Mouse (Mus musculus) bone marrow macrophage, adult 2 months (primary cell): ENCODE measurements around the gene 1700031F05Rik. TPM values are rescaled to one million over a fixed set of nuclear protein-coding genes. Genes with fewer than 3 reads are reported as not detected.
"Not testable (repeated sequence)": the region's sequence is repeated elsewhere in the genome, so short reads cannot be mapped to it uniquely, and the experiment has no call there.

ENCODE experiments used
- H3K27ac ChIP-seq: 2 replicates; pipeline ENCODE4 v1.5.1; 2012; ENCODE audit warnings: low read depth, low read length; ENCODE audit not compliant: insufficient read depth
- H3K4me1 ChIP-seq: 2 replicates; pipeline ENCODE4 v1.6.1; 2012; ENCODE audit warnings: low read length; ENCODE audit not compliant: control insufficient read depth, insufficient read depth
- H3K4me3 ChIP-seq: 2 replicates; pipeline ENCODE4 v1.5.1; 2012; ENCODE audit warnings: mild to moderate bottlenecking, low read length, moderate library complexity; ENCODE audit not compliant: insufficient read depth
- CTCF ChIP-seq: IDR thresholded peaks from 2 replicates; pipeline ENCODE4 v1.5.1; 2012; ENCODE audit warnings: low read depth, mild to moderate bottlenecking, low read length, moderate library complexity
- POLR2A ChIP-seq: IDR thresholded peaks from 2 replicates; pipeline ENCODE4 v1.6.1; 2012; ENCODE audit warnings: mild to moderate bottlenecking, low read depth, low read length, borderline replicate concordance
- polyA plus RNA-seq: library from polyadenylated mRNA; stranded (reverse); fragments of >200 nt; gene quantifications from 2 replicates; pipeline ENCODE4 v1.2.4, GENCODE M21; 2012; ENCODE audit not compliant: missing spikeins, insufficient read depth, insufficient read length

The 1700031F05Rik gene
- polyA plus RNA-seq, result not detected in 2 replicates

DNA sequence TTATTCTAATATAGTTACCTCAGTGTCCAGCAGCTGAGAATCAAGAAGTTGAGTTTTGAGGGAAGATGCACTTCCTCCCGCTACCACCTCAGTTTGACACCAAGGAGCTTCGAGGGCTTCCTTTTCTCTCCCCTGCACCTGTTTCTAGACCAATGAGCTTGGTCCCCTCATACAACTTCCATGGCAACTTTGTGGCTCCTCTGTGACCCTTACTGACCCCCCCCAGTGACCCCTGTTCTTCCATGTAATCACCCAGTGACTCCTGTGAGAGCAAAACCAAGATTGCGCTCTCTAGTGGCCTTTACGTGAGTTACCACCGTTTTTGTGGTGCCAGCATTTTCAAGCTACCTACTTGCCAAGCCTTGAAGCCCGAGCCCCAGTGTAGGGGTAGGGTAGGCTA, at the start of gene 1700031F05Rik:
1700031F05Rik (minus strand) TSS at position 101 of the 400 bp plus-strand sequence.
- Histone ChIP-seq H3K27ac (no peak within 1 kb of the TSS), H3K4me3 (no peak within 1 kb of the TSS), H3K4me1 (no peaks in the 10 kb centered on the region)
- TF ChIP-seq CTCF (no peak), POLR2A (no peak)

DNA sequence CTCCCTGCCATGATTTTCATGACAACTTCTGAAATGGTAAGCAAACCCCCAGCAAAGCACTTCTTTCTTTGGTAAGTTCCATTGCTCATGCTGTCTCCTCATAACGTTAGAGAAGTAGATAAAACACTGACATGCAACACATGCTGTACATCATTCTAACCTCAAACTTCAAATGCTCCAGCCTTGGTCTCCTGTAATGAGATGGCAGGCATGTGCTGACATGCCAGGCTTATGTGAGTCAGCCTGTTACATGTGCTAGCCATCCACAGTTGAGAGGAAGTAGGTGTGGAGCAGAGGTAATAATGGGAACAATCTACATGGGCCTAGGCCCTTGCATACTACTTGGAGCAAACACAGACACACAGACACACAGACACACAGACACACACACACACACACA, 47.1 kb upstream of the 1700031F05Rik start:
- H3K4me3 ChIP-seq, H3K27ac ChIP-seq, H3K4me1 ChIP-seq: not testable (repeated sequence)

DNA sequence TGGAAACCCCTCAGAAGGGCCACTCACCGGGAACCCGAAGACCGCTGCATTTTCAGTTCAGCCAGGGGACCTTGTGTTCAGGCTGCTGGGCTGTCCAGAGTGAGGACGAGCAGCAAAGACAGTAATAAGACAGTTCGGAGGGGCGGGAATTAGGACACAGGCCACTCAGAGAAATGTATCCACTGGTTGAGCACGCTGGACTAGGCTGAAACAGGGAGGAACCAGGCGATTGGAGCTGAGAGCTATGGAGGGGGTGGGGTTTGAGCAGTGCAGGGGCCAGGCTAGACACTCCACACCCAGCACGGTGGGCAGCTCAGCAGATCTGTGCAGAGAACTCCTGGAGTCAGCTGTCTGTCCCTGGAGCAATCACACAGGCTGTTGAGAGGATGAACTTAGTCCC, 40.8 kb upstream of the 1700031F05Rik start, which contains the start of the genes Dmrtc1a and 1700011M02Rik:
Dmrtc1a (minus strand) TSS at position 101 of the 400 bp plus-strand sequence.
1700011M02Rik (plus strand) TSS at position 319 of the 400 bp plus-strand sequence.
- H3K4me3 ChIP-seq, H3K27ac ChIP-seq, H3K4me1 ChIP-seq: not testable (repeated sequence)

DNA sequence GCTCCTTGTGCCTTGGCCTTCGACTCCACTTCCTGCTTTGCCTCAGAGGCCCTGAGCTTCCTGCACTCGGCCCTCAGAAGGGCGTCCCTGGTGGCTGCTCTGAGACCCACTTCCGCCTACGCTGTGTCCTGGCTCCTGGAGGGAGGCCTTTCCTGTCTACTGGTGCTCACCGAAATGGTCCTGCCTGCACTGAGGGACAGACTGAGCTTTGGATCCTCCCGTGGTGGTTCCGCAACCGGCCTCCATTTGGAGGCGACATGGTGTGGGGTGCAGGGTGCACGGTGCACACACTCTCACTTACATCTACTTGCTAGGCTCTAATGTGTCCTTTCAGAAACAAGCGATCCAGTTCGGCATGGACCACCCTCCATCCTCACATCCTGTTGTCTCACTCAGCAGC, 13.3 kb downstream of the 1700031F05Rik start, which contains the start of gene Dmrtc1c2:
Dmrtc1c2 (minus strand) TSS at position 101 of the 400 bp plus-strand sequence.
- not testable (repeated sequence) for H3K4me3 ChIP-seq, H3K27ac ChIP-seq, H3K4me1 ChIP-seq

DNA sequence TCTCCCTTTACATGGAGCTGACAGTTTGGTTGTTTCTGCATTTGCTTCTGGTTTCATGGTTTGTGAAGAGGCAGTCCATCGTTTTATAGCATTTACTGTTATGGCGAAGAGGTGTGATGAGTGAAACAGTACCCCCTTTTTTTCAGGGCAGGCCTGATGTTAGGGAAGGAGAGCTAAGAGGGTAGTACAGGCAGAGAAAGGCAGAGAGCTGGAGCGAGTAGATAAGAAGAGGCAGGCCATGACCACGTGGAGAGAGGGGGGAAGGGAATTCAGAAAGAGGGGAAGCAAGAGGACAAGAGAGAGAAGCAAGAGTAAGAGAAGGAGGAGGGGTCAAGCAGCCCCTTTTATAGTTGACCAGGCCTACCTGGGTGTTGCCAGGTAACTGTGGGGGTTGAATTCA, 55.5 kb downstream of the 1700031F05Rik start:
- no peak for TF ChIP-seq POLR2A
- TF ChIP-seq CTCF, result no peak

More for the DNA sequence above, 55.5 kb downstream of the 1700031F05Rik start:
- H3K27ac ChIP-seq, result no peak overlapping the region
- H3K4me3 ChIP-seq, result no peak overlapping the region
- no peaks in the 10 kb centered on the region for H3K4me1 ChIP-seq

Other genes with a start within 250 kb of the 1700031F05Rik start
- 4.0 and 4.9 TPM in 2 replicates for gene Phka1, start 223.7 kb downstream of the 1700031F05Rik start, polyA plus RNA-seq
- not detected in 2 replicates for gene Gm3880, start 181.0 kb downstream of the 1700031F05Rik start, polyA plus RNA-seq
- gene Gm9112, start 160.3 kb downstream of the 1700031F05Rik start, polyA plus RNA-seq, result not detected in 2 replicates
- not detected in 2 replicates for gene Dmrtc1b, start 160.1 kb downstream of the 1700031F05Rik start, polyA plus RNA-seq
- not detected in 2 replicates for gene Dmrtc1c1, start 65.0 kb downstream of the 1700031F05Rik start, polyA plus RNA-seq
- gene Dmrtc1c2, start 13.4 kb downstream of the 1700031F05Rik start, polyA plus RNA-seq, result not detected in 2 replicates
- gene Dmrtc1a, start 40.7 kb upstream of the 1700031F05Rik start, polyA plus RNA-seq, result not detected in 2 replicates
- gene 1700011M02Rik, start 40.9 kb upstream of the 1700031F05Rik start, polyA plus RNA-seq, result not detected in 2 replicates
- gene 1700018G05Rik, start 60.4 kb upstream of the 1700031F05Rik start, polyA plus RNA-seq, result not detected in 2 replicates